Mouse (Mus musculus) CH12.LX (cell line): ENCODE measurements around the gene Krt6a.

Experiments used
- BHLHE40 ChIP-seq: IDR thresholded peaks from 2 replicates; pipeline ENCODE4 v1.6.1; 2011; ENCODE audit warnings: mild to moderate bottlenecking, low read depth, low read length, improper control_type of control experiment
- CTCF ChIP-seq, 2 experiments: IDR thresholded peaks in 1 of 2; conservative IDR thresholded peaks in 1 of 2; 2 replicates each; pipeline ENCODE4 v1.5.1; 2011 to 2012; ENCODE audit warnings: low read depth in 2 of 2, low read length in 2 of 2, improper control_type of control experiment in 1 of 2, inconsistent platforms in 1 of 2, mild to moderate bottlenecking in 1 of 2, moderate library complexity in 1 of 2
- E2F4 ChIP-seq: IDR thresholded peaks from 2 replicates; pipeline ENCODE4 v1.6.1; 2011; ENCODE audit warnings: low read depth, low read length, improper control_type of control experiment; ENCODE audit not compliant: insufficient replicate concordance
- EP300 ChIP-seq: IDR thresholded peaks from 2 replicates; pipeline ENCODE4 v1.6.1; 2011; ENCODE audit warnings: low read length, improper control_type of control experiment
- HCFC1 ChIP-seq: IDR thresholded peaks from 2 replicates; pipeline ENCODE4 v1.6.1; 2012; ENCODE audit warnings: low read depth, mild to moderate bottlenecking, inconsistent platforms, low read length, improper control_type of control experiment
- MAX ChIP-seq: IDR thresholded peaks from 2 replicates; pipeline ENCODE4 v1.6.1; 2011; ENCODE audit warnings: low read length, improper control_type of control experiment
- MEF2A ChIP-seq: IDR thresholded peaks from 2 replicates; pipeline ENCODE4 v1.6.1; 2014; ENCODE audit warnings: low read depth, mild to moderate bottlenecking, inconsistent platforms, low read length, improper control_type of control experiment, borderline replicate concordance
- NELFE ChIP-seq: IDR thresholded peaks from 2 replicates; pipeline ENCODE4 v1.6.1; 2011; ENCODE audit warnings: low read depth, low read length, improper control_type of control experiment
- POLR2A ChIP-seq: IDR thresholded peaks from 2 replicates; pipeline ENCODE4 v1.6.1; 2011; ENCODE audit warnings: low read depth, mild to moderate bottlenecking, improper control_type of control experiment, low read length
- SIN3A ChIP-seq: IDR thresholded peaks from 2 replicates; pipeline ENCODE4 v1.6.1; 2012; ENCODE audit warnings: low read length, improper control_type of control experiment, inconsistent platforms
- UBTF ChIP-seq: IDR thresholded peaks from 2 replicates; pipeline ENCODE4 v1.6.1; 2012; ENCODE audit warnings: low read depth, mild to moderate bottlenecking, inconsistent platforms, low read length, improper control_type of control experiment, moderate library complexity
- USF2 ChIP-seq: conservative IDR thresholded peaks from 2 replicates; pipeline ENCODE4 v1.6.1; 2011; ENCODE audit warnings: low read depth, low read length, improper control_type of control experiment
- ZC3H11A ChIP-seq: IDR thresholded peaks from 2 replicates; pipeline ENCODE4 v1.6.1; 2012; ENCODE audit warnings: low read depth, mild to moderate bottlenecking, inconsistent platforms, low read length, improper control_type of control experiment
- ZNF384 ChIP-seq: IDR thresholded peaks from 2 replicates; pipeline ENCODE4 v1.6.1; 2012; ENCODE audit warnings: low read depth, low read length, improper control_type of control experiment, inconsistent platforms

DNA sequence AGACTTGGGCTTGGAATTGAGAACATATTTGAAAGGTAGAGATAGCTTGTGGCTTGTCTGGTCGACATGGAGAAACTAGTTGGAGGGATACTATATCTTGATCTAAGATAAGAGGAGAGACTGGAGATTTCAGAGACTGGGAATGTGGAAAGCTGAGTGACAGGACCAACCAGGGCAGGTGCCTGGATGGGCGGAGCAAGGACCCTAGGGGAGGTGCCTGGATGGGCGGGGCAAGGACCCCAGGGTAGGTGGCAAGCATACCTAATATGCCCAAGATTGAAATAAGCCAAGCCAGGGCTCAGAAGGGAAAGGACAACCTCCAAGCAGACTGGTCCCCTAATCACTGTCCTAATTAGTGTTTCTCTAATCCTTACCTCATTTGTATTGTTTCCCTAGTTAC is 5.1 kb upstream of the Krt6a start:
- no peak for TF ChIP-seq POLR2A
- no peak for TF ChIP-seq MAX
- TF ChIP-seq EP300, result no peak
- no peak for TF ChIP-seq HCFC1
- no peak for TF ChIP-seq USF2
- no peak for TF ChIP-seq CTCF (conservative IDR thresholded peaks at IDR 0.05 in 1 of 2, IDR thresholded peaks at IDR 0.05 in 1 of 2; ENCODE audit: low read depth in 2 of 2, low read length in 2 of 2)
- no peak for TF ChIP-seq UBTF
- TF ChIP-seq SIN3A, result no peak
- no peak for TF ChIP-seq BHLHE40
- no peak for TF ChIP-seq NELFE
- TF ChIP-seq E2F4, result no peak
- TF ChIP-seq ZNF384, result no peak
- no peak for TF ChIP-seq MEF2A
- no peak for TF ChIP-seq ZC3H11A
